Mouse (Mus musculus) midbrain, embryonic 16.5 days (tissue): ENCODE data around the gene Zfp28. TPM values are rescaled to one million over a fixed set of nuclear protein-coding genes. Genes with fewer than 3 reads are reported as not detected.

ENCODE experiments used
- ATAC-seq: fragments of 200-750 bp; cut with Nextera tagmentation; 2 replicates; pipeline ENCODE4 v1.8.0; 2017; ENCODE audit warnings: moderate TSS enrichment
- H3K27ac ChIP-seq: fragments of 300-500 bp; sonication (generic); 2 replicates; pipeline ENCODE4 v1.5.1; 2014; ENCODE audit warnings: mild to moderate bottlenecking, low read length, mixed read lengths
- H3K27me3 ChIP-seq: fragments of 300-500 bp; sonication (generic); 2 replicates; pipeline ENCODE4 v1.6.1; 2014; ENCODE audit warnings: low read depth, low read length, mixed read lengths; ENCODE audit not compliant: control insufficient read depth, insufficient read depth
- H3K36me3 ChIP-seq: fragments of 300-500 bp; sonication (generic); 2 replicates; pipeline ENCODE4 v1.6.1; 2014; ENCODE audit warnings: mild to moderate bottlenecking, low read length, moderate library complexity, mixed read lengths; ENCODE audit not compliant: control insufficient read depth, insufficient read depth
- H3K4me1 ChIP-seq: fragments of 300-500 bp; sonication (generic); 2 replicates; pipeline ENCODE4 v1.6.1; 2014; ENCODE audit warnings: mild to moderate bottlenecking, low read length, mixed read lengths; ENCODE audit not compliant: control insufficient read depth, insufficient read depth
- H3K4me2 ChIP-seq: fragments of 300-500 bp; sonication (generic); 2 replicates; pipeline ENCODE4 v1.6.1; 2014; ENCODE audit warnings: mild to moderate bottlenecking, low read length, mixed read lengths
- H3K4me3 ChIP-seq: fragments of 300-500 bp; sonication (generic); 2 replicates; pipeline ENCODE4 v1.5.1; 2014; ENCODE audit warnings: low read depth, mild to moderate bottlenecking, low read length, moderate library complexity, mixed read lengths
- H3K9ac ChIP-seq: fragments of 300-500 bp; sonication (generic); 2 replicates; pipeline ENCODE4 v1.6.1; 2014; ENCODE audit warnings: low read depth, low read length, mixed read lengths
- H3K9me3 ChIP-seq: fragments of 300-500 bp; sonication (generic); replicated peaks from 2 replicates; pipeline ENCODE4 v1.6.1; 2014; ENCODE audit warnings: mild to moderate bottlenecking, low read length, mixed read lengths; ENCODE audit not compliant: control insufficient read depth, poor library complexity, severe bottlenecking
- WGBS: fragments of 180-500 bp; shearing (Covaris S2); extraction: QIAGEN DNeasy Blood & Tissue Kit; methylation state at CpG from one replicate; pipeline ENCODE4 v1.1.7; 2014; 5-methylcytosine and 5-hydroxymethylcytosine counted together
- polyA plus RNA-seq: library from polyadenylated mRNA; unstranded; fragments of >200 nt; fragmentation: Nextera tagmentation; extraction: Ambion mirVana; gene quantifications from 2 replicates; pipeline ENCODE4 v1.2.1, GENCODE M21; 2015

Gene Zfp28
- polyA plus RNA-seq, 1 experiment from 2014 or later: 17.2 TPM

DNA sequence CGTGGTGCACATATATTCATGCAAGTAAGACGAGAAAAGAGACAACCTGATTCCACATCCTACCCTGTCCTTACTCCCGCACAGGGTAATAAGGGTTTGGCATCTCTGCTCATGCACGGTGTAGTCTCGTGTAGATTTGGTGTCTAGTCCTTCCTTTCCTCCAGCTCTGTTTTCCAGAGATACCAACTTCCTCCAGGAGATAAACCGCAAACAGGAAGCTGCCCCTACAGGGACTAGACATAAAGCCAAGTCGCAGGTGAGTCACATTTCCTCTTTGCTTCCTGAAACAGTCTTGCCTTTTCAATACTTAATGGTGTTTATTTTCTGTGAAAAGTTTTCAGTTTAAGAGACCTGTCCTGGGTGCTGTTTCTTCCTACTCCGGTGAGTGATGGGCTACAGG lies 916 bp downstream of the Zfp28 start:
- no peak overlapping the region for H3K27ac ChIP-seq
- peak overlapping the region; percentile 88; the same call in 1 of the 2 replicates for H3K9ac ChIP-seq
- peak overlapping the region; percentile 75 for H3K4me3 ChIP-seq
- H3K4me1 ChIP-seq: peaks cover 17% of the 10 kb centered on the region
- peak; percentile 27 for ATAC-seq
- peak overlapping the region; percentile 90 for H3K4me2 ChIP-seq
- WGBS: 80% methylated on average over 8 of the region's 8 CpGs
- no peaks in the 10 kb centered on the region for H3K9me3 ChIP-seq
- 0 out of 2 replicates have a peak, but pooled peaks cover 2% of the 10 kb centered on the region for H3K36me3 ChIP-seq
- no peaks in the 10 kb centered on the region for H3K27me3 ChIP-seq

DNA sequence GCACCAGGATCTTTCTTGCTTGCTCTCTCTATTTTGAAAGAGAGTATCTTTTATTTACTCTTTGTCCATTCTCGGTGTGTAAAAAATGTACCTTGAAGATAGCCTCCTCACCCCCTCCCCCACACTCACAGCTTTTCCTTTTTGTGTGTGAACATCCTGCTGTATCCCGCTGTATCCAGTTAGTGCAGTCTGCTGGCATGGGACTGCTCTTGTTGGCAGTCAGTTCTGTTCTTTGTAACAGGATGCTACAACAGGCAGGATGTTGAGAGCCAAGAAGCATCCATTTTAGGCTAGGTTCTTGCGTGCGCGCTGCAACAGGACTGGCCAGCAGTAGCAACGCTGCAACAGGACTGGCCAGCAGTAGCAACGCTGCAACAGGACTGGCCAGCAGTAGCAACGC lies 3.9 kb downstream of the Zfp28 start:
- Histone ChIP-seq H3K4me2 (no peak overlapping the region), H3K9ac (no peak overlapping the region), H3K4me1 (peaks cover 17% of the 10 kb centered on the region), H3K27ac (no peak overlapping the region), H3K36me3 (peaks cover 20% of the 10 kb centered on the region), H3K9me3 (no peaks in the 10 kb centered on the region), H3K4me3 (no peak overlapping the region), H3K27me3 (no peaks in the 10 kb centered on the region)
- ATAC-seq: no peak
- 93% methylated on average over 8 of the region's 8 CpGs for WGBS

DNA sequence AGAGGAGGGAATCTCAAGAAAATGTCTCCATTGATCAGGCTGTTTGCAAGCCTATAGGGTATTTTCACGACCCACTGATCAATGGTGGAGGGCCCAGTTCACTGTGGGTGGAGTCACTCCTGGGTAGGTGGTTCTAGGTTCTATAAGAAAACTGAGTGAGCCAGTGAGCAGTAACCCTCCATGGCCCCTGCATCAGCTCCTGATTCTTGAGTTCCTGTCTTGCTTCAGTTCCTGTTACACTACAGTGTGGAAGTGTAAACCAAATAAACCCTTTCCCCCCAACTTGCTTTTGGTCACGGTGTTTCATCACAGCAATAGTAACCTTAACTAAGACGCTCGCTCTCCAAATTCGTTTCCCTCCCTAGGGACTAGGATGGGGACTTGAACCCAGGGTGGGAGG lies 5.9 kb downstream of the Zfp28 start:
- no peak overlapping the region for H3K9ac ChIP-seq
- H3K36me3 ChIP-seq: peaks cover 36% of the 10 kb centered on the region
- no peaks in the 10 kb centered on the region for H3K27me3 ChIP-seq
- no peak overlapping the region for H3K4me2 ChIP-seq
- ATAC-seq: no peak
- H3K27ac ChIP-seq: no peak overlapping the region
- H3K9me3 ChIP-seq: no peaks in the 10 kb centered on the region
- WGBS: 90% methylated on average over 5 of the region's 5 CpGs
- peaks cover 7% of the 10 kb centered on the region for H3K4me1 ChIP-seq
- no peak overlapping the region for H3K4me3 ChIP-seq

DNA sequence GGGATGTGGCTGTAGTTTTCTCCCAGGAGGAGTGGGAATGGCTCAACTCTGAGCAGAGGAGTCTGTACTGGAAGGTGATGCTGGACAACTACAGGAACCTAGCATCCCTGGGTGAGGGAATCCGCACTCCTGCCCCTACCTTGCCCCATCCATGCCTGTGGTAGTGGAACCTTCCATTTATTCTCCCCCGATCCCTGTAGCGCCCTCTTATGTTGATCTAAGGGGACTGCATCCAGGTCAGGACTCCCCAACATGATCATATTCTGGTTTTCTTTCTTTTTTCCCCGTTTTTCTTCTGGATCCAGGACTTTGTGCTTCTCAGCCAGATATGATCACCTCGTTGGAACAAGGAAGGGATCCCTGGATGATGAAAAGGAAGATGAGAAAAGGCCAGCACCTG lies 6.4 kb downstream of the Zfp28 start:
- Histone ChIP-seq H3K4me3 (no peak overlapping the region), H3K4me2 (no peak overlapping the region), H3K27ac (no peak overlapping the region), H3K4me1 (peaks cover 2% of the 10 kb centered on the region), H3K9ac (no peak overlapping the region), H3K36me3 (peaks cover 38% of the 10 kb centered on the region), H3K27me3 (no peaks in the 10 kb centered on the region), H3K9me3 (no peaks in the 10 kb centered on the region)
- no peak for ATAC-seq
- 74% methylated on average over 5 of the region's 5 CpGs for WGBS

DNA sequence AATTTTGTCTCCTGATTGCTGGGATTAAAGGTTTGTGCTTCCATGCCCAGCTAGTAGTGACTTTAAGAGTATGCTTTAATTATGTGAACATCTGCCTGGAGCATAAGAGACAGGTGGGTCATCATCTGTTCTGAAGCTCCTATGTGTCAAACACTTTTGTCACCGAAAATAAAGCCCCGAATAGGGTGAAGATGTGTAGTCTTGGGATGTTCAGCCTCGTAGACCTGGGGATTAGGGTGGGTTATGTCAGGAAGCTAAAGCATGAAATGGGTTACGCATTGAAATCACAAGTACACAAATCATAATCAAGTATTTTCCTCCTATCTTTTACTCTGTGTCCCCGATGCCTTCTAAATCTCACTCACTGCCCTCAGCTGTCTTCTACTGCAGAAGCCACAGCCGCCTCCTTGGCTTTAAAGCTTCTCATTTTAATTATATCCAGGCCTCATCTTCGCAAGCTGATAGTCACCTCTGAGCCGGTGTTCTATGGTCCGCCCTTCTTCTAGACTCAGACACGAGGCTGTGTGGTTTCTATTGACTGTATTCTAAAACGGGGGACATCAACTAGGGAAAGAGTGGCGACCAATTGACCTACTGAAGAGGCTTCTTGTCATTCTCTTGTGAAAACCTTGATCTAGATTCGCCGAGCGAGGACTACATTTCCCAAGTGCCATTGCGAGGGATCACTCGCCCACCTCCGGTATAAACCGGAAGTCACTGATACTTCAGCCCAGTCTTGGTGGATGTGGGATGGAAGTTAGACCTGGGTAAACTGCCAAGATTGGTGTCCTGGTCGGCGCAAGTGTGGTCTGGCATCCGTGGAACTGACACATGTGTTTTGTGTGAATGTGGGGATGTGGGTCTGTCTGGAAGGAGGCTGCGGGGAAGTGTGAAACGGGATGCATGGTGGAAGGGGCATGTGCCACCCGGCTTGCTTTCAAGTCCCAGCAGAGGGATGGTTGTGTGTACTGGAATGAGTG lies 15.2 kb downstream of the Zfp28 start, which contains the start of gene Smim17:
Gene Smim17 (plus strand): TSS at position 720 of the 980 bp plus-strand sequence.
- Histone ChIP-seq H3K9me3 (no peaks in the 10 kb centered on the region), H3K27me3 (no peaks in the 10 kb centered on the region), H3K36me3 (peaks cover 23% of the 10 kb centered on the region), H3K4me1 (peaks cover 12% of the 10 kb centered on the region), H3K4me3 (peak within 1 kb of the TSS; percentile 54), H3K27ac (peak within 1 kb of the TSS; percentile 58), H3K4me2 (peak within 1 kb of the TSS; percentile 87), H3K9ac (peak within 1 kb of the TSS; percentile 65)
- ATAC-seq: peak; percentile 94
- 28% methylated on average over 25 of the region's 25 CpGs for WGBS

DNA sequence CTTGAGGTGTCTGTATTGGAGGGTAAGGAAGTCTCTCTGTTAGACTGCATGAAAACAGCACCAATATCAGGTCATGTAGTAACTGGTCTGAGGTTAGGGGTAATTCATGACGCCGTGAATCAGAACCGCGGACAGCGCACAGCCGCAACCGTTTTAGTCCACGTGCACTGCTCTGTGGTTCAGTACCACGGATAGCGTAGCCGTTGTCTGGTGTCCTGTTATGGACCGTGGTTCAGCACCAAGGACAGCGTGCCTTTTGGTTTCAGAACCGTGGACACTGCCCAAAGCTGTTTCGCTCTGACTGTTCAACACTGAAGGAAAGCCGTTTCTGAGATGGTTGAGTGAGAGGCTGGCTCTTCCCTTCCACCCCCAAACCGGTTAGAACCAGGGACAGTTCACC lies 26.9 kb downstream of the Zfp28 start, which contains the start of gene Gm20715:
Gene Gm20715 (plus strand): TSS at position 235 of the 400 bp plus-strand sequence.
- no peaks in the 10 kb centered on the region for H3K36me3 ChIP-seq
- WGBS: 3% methylated on average over 17 of the region's 17 CpGs
- no peak within 1 kb of the TSS for H3K9ac ChIP-seq
- no peaks in the 10 kb centered on the region for H3K27me3 ChIP-seq
- no peak within 1 kb of the TSS for H3K4me3 ChIP-seq
- no peak within 1 kb of the TSS for H3K4me2 ChIP-seq
- no peak within 1 kb of the TSS for H3K27ac ChIP-seq
- H3K9me3 ChIP-seq: no peaks in the 10 kb centered on the region
- ATAC-seq: no peak
- 0 out of 2 replicates have a peak, but pooled peaks cover 3% of the 10 kb centered on the region for H3K4me1 ChIP-seq

DNA sequence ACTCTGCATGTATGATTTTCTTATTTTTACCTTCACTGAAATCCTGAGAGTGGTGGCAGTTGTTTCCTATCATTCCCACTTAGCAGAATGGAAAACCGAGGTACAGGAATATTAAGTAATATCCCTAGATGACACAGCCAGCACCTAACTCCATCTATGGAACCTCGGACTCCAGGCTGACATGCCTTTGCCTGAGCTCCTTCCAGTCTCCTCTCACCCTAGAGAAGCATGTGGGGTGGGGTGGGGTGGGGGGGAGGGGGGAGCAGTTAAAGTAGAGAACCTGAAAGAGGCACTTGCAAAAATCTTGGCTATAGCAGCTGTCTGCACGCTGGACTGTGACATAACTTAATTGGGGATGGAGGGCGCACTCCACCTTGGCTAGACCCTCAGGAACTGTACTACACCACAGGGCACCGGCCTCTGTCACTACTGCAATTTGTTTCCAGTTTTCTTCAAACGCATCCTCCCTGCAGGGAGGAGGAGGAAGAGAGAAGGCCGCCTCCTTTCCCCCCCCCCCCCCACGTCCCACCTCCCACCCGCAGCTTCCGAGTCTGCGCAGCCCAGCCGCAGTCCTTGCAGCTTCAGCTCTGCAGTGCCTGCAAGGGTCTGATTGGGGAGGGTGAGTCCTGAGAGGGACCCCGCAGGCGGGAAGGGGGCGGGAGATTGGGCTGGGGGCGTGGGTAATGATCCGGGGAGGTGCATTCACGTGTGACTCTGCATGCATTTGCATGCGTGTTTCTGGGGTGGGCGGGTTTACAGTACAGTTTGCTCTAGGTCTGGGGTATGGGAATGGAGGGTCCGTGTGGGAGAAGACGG lies 31.7 kb downstream of the Zfp28 start:
- Histone ChIP-seq H3K36me3 (no peaks in the 10 kb centered on the region), H3K9ac (peak overlapping the region; percentile 72), H3K4me1 (0 out of 2 replicates have a peak, but pooled peaks cover 3% of the 10 kb centered on the region), H3K9me3 (no peaks in the 10 kb centered on the region), H3K4me3 (peak overlapping the region; percentile 47), H3K4me2 (peak overlapping the region; percentile 63), H3K27me3 (no peaks in the 10 kb centered on the region), H3K27ac (0 out of 2 replicates have a peak overlapping the region, but pooled peaks have one; percentile 37)
- peak; percentile 94 for ATAC-seq
- 6% methylated on average over 19 of the region's 22 CpGs for WGBS

DNA sequence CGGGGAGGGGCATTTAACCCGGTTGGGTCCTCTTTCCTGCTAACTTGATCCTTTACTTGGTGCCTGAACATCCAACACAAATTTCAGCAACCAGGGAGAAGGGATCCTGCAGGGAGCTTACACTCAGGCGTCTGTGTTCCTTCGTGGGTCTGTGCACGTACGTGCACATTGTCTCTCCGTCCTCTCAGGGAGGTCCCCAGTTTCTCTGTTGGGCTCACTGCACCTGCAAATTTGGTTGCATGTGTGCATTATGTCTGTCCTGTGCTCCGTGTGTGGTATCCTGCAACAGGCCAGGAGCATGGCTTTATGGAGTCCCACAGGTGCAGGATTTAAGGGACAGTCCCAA lies 32.3 kb downstream of the Zfp28 start:
- peak overlapping the region; percentile 72 for H3K9ac ChIP-seq
- 9% methylated on average over 8 of the region's 8 CpGs for WGBS

More for the DNA sequence above, 32.3 kb downstream of the Zfp28 start:
- no peaks in the 10 kb centered on the region for H3K36me3 ChIP-seq
- H3K4me1 ChIP-seq: 0 out of 2 replicates have a peak, but pooled peaks cover 3% of the 10 kb centered on the region
- ATAC-seq: peak; percentile 56
- peak overlapping the region; percentile 47 for H3K4me3 ChIP-seq
- H3K27ac ChIP-seq: 0 out of 2 replicates have a peak overlapping the region, but pooled peaks have one; percentile 37
- peak overlapping the region; percentile 63 for H3K4me2 ChIP-seq
- H3K27me3 ChIP-seq: no peaks in the 10 kb centered on the region
- no peaks in the 10 kb centered on the region for H3K9me3 ChIP-seq
